Mouse (Mus musculus) heart, adult 11 months (tissue): ENCODE data around the gene Plxdc1.
A peak's percentile ranks its signal among the peaks of the same experiment; 100 is the strongest.

Experiments
- DNase-seq: peaks from one replicate; pipeline ENCODE4 v3.0.0; 2022

Gene Plxdc1

DNA sequence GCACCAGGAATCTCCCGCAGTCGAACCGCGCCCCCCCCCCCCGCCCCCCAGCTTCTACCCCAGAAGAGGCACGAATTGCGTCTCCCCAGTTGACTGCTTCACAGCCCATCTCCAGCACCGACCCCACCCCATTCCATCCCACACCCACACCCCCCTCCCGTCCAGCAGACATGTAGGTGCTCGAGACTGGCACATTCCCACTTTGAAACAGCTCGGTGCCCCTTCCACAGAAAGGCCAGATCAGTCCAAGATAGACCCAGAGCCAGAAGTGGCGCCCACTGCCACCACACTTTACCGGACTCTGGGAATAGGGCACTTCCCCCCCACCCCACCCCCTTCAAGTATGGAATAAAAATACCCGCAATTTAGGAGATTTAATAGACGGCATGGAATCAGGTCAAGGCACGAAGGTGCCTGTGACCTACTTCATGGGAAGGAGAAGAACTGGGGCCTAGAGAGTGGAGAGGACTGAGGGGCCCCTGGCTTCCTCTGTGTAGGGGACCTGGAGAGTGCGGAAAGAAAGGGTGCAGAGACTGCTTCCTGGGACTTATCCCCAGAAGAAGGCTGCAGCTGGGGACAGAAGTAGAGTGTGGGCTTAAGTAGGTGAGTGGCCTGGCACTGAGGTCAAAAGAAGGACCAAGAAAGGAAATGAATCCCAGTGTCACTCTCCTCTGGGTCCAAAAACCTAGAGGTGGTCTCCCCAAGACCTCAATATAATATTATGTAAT lies 658 bp upstream of the Plxdc1 start:
- DNase-seq: peak; percentile 95

DNA sequence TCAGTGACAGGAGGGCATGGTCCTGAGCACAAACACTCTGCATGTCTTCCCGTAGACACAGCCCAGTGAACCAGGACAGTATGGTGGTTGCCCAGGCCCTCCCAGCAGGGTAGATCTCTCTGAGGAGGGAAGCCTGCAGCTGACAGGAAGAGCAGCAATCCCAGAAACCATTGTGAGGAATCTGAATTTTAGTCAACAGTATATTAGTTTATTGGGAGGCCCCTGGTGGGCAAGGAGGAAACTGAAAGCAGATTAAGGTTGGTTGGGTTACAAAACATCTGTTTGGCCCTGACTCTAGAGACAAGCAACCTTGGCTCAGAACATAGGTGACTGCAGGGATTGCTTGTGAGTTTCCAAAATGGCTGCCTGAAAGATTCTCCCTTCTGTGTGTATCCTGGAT lies 2.3 kb downstream of the Plxdc1 start:
- DNase-seq: no peak

DNA sequence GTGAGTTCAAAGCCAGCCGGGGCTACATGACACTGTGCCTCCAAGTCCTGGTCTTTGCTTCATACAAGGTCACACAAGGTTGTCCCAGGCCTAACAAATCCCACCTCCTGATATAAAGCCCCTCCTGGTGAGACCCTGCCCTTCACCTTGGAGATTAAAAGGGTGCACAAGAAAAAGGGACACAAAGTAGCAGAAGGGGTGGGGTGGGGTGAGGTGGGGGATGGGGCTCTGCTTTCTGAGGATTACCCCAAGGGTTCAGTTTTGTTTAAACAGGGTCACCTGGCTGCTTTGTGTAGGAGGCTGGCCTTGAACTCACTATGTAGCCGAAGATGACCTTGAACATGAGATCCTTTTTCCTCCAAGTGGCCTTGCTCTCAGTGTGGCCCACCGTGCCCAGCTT lies 2.7 kb downstream of the Plxdc1 start:
- no peak for DNase-seq

DNA sequence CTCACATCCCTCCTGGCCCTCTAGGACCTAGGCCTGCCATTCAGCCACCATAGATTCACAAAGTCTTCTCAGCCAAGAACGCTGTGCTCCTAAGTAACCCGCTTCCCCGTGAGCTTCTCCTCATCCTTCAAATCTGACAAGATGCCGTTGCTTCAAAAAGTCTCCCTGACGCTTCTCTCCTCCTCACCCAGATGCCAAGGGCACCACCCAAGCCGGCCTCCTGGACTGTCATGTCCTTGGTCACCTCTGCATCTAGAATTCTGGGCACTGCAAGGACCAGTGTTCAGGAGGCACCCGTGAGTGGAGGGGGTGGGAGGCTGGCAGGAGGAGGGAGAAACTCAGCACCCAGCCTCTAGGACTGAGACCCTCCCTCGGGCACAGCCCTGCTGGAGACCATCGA lies 3.5 kb downstream of the Plxdc1 start:
- DNase-seq: no peak

DNA sequence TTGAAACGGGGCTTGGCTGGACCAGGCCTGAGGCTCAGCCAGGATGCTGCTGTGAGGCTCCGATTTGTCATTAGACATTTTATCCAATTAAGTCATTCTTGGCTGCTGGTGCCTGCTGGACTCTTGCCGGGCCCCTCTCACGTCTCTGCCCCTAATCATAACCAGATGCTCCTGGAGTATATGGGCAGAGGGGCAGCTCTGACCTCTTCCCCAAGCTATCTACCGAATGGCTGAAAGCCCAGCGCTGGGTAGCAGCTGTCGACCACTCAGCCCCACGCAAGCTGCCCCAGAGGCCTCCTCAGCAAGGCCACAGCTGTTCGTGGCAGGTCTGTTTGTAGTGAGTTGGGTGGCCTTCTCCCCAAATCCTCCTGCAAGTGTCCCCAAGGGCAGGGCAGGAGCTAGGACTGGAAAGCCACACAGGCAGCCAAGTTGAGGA lies 5.7 kb downstream of the Plxdc1 start:
- peak; percentile 98 for DNase-seq

DNA sequence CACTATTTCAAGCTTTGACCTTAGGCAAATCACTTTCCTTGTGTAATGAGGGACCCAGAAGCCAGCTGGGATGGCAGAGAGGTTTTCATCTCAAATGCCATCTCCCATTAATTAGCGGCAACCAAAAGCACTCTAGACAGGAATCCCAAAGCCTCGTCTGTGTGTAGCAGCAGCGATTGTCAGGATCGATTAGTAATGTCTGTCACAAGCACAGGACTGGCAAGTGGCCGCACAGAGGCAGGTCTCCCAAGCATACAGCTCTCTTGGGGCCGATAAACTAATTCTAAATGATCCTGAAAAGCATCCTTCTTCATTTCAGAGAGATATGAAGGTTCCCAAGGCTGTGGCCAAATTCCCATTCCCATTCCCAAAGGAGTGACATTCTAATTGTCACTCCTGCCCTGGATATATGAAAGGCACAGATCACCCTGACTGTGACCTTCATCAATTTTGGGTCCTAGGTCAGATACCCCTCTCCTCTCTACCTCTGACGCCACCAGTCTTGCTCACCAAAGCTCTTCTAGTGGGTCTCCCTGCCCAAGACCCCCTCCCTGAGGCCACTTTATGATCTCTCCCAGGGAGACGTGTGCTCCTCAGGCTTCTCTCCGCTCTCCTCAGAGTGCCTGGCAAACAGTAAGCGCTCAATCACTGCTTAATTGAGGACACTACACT lies 6.3 kb downstream of the Plxdc1 start:
- peak; percentile 95 for DNase-seq

DNA sequence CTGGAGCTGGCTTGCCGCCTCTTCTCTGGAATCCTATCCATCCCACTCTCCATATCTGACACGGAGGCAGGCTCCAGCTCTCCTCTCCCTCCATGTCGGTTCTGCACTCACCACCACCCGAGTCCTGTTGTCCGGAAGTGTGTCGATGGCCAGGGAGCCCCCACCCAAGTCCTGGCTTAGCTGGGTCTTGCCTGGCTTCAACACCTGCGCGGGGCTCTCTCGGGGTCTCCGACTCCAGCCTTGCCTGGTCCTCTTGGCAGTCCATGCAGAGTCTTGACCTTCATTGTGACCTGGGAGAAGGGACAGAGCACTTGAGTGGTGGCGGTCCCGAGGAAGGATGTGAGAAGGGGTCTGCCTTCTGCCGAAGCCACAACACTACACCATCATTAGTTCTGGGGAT lies 7.9 kb downstream of the Plxdc1 start:
- peak; percentile 91 for DNase-seq

DNA sequence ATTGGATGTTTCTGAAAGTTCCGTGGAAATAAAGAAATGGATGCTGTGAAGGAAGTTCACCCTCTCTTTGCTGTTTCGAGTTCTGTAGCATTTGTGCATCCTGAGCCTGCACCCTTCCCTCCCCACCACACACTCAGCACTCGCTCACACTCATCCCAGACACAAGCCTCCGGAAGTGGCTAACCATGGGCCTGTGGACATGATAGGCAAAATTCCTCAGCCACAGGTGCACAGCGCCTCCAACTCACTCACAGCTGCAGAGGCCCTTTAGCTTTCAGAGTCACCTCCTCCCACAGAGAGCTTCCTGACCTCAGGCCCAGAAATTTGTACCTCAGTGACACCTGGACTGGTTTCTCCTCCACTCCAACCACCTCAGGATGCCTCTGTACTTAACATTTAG lies 8.4 kb downstream of the Plxdc1 start:
- DNase-seq: no peak

DNA sequence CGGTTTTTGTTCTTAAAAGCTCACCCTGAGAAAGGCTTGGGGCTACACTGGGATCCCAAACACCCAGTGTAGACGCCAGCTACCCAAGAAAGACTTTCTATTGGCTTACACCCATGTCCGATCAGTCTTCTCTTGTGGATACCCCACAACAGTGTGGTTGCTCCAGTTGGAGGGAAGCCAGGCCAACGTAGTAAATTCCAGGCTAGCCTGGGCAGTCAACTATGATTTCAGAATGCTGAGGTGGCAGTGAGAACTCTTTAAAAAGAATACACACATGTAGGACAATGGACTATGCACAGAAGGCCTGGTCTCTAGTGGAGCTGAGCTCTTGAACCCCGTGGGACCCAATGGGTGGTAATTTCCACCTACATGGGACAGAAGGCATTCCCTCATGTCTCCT lies 11.5 kb downstream of the Plxdc1 start:
- no peak for DNase-seq

DNA sequence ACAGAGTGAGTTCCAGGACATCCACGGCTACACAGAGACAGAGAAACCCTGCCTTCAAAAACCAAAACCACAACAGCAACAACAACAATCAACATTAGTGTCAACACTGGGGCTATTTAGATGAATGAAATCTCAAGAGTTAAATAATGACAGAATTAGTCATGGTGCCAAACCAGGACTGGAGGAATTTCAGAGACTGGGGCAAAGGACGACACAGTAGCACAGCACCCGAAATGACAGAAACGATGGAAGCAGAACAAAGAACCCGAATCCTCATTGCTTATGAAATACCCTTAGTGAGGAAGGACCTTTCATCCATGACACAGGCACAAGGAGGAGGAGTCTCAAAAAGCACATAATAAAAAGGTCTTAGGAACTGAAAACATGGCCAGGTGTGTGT lies 12.1 kb downstream of the Plxdc1 start:
- DNase-seq: no peak

DNA sequence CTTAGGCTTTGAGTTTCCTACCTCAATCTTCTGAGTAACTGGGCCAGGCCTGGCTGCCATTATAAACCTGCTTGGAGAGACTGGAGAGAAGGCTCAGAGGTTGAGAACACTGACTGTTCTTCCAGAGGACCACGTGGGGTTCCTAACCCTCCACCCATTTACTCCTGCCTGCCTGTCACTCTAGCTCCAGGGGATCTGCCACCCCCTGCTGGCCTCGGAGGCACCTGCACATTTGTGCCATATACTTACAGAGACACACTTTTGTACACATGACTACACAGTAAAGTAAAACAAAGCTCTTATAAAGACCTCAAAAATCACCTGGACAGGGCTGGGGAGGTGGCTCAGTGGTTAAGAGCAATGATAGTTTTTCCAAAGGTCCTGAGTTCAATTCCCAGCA lies 13.8 kb downstream of the Plxdc1 start:
- peak; percentile 81 for DNase-seq

DNA sequence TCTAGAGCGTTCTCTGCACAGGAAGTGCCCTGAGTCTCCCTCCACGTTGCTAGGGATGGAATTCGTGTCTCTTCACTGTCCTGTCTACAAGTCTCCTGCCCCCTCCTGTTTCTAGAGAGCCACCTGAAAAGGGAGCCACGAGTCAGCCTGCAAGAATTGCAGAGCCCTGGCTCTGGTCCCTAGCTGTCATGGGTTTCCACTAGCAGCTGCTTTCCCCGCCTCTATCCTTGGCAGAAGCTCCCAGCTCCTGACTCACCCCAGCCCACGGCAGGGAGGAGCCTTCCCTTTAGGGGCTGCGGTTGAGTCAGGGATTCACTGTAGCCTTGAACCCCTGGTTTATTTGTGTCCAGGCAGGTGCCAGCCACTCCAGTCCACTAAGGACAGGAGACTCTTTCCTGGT lies 15.0 kb downstream of the Plxdc1 start:
- peak; percentile 98 for DNase-seq

DNA sequence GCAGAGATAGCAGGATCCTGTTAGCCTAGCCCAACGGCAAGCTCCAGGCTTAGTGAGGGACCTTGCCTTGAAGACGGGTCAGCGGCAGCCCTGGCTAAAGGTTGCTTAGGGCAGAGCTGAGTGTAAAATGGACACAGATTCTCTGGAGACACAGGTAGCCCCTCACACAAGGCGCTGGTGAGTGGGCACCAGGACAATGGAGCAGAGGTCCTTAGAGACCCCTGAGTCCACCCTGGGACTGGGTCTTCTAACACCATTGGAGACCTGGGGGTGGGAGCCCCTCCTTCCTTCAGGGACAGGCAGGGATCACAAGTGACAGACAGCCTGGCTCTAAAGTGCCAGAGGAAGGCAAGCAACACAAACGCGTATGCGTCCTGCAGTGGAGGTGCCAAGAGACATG lies 15.5 kb downstream of the Plxdc1 start:
- DNase-seq: peak; percentile 92

DNA sequence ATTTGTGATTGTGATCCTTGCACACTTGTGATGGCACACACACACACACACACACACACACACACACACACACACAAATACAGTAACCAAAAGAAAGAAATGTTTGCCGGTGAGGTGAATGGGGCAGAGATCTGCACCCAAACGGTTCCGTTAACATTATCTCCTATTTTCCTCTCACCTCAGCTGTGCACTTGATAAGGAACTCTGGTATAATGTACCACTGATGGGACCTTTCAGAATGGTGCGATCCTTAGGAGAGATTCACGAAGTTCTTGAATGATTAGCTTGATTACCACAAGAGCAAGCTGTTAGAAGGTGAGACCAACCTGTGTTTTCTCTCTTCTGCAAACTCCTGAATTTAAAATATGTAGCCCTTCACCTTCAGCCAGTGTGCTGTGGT lies 17.9 kb downstream of the Plxdc1 start:
- no peak for DNase-seq

DNA sequence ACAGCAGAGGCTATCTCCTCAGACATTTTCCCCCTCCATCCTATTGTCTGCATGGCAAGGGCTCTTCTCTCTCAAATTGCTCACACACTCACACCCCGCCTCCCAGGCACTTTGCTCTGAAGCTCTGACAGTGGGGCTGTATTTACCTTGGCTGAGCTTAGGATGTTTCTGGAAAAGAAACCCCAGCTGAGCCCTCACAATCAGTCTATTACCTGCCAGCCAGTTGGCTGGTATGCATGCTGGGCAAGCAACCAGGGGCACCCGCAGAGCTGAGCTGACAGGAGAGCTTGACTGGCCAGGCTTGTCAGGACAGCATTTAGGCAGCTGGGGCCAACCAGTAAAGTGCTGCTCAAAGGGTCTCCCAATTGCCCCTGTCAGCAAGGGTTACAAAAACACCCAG lies 19.1 kb downstream of the Plxdc1 start:
- peak; percentile 97 for DNase-seq

DNA sequence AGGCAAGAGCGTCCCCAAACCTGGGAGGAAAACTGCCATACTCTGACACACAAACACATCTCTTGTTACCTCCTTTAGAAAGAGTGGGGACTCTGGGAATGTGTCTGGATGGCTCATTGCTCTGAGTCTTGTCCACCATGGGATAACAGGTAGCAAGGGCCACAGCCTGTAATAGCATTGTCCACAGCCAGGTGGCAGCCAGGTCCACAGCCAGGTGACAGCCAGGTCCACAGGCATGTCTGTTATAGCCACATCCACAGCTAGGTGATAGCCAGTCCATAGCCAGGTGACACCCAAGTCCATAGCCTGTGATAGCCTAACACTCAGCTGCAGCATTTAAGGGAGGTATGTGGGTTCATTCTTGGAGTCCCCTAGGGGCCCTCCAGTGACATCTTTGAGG lies 25.3 kb downstream of the Plxdc1 start:
- DNase-seq: no peak

DNA sequence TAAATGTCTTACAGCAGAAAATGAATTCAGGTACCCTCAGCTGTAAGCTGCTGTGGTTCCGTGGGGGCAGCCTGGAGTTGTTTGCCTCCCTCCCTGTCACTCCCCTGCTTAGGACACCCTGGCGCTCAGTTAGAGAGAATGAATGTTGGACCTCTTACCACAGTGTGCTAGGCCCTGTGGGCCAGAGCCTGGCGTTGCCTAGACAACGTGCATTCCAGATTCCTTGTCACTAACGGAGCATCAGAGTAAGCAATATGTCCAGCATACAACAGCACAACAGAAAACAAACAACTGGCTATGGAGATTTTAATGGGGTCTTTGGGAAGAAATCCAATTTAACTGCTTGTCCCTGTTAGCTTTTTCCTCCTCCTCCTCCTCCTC lies 27.0 kb downstream of the Plxdc1 start:
- DNase-seq: no peak

DNA sequence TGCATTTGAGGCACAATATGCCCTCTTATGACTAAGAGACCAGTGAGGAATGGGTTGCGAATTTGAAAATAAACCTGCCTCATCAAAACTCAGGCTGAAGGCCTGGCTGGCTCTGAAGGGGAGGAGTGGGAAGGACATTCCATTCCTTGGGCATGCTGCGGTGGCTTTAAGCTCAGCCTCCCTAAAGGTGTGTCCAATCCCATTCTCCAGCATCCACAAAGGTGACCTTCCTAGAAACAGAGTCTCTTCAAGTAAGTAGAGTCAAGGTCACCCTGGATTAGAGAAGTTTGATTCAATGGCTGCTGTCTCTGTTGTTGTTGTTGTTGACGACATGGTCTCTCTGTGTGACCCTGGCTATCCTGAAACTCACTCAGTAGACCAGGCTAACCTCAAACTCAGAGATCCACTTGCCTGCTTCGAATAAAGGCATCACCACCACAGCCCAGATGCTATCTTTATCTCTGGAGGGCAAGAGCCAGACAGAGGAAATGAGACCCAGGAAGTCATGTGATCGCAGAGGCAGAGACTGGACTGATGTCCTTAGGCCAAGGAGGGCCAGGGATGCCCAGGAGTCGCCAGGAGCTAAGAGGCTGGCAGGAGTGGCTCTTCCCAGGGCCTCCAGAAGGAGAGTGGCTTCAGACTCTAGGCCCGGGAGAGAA lies 27.5 kb downstream of the Plxdc1 start:
- DNase-seq: no peak

DNA sequence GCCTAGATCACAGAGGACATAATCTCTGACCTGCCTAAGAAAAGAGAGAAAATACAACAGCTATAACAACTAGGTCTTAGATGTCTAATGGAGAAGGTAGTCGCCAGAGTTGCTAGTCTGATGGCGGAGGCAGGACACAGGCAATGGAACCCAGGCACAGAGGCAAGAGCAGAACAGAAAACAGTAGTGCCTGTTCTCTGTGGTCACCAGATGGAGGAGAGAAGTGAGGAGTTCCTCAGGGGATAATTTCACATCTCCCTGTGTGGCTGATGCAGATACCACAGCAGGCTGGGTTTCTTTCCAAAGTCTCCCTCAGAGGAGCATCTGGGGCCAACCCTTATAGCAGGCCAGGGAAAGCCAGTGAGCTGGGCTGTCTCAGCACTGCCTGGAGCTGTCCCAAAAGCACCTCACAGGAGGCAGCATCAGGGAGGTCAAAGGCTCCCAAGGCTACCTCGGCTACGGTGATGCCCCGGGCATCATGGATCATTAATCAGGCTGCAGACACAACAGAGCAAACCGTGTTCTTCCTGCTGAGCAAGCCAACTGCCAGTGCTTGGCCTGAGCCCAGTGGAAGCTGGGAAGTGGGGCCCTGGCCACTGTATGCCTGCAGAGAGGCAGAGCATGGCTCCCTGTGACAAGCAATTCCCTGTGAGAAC lies 29.2 kb downstream of the Plxdc1 start:
- DNase-seq: no peak

DNA sequence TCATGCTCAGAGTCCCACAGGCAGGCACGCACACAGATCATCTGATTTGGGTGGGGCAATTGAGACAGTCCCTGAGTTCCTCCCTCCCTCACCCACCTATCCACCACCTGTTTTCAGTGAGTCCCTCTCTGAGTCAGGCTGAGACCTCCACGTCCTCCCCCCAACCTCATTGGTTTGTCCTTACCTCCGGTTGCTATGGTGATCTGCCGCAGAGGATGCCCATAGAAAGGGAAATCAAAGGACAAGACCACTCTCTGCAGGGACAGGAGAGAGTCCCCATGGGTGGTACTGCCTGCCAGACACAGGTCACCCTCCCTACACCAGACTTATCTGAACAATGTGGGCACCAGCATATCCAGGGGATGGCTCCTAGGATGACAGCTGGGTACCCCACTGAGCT lies 30.3 kb downstream of the Plxdc1 start:
- DNase-seq: no peak

DNA sequence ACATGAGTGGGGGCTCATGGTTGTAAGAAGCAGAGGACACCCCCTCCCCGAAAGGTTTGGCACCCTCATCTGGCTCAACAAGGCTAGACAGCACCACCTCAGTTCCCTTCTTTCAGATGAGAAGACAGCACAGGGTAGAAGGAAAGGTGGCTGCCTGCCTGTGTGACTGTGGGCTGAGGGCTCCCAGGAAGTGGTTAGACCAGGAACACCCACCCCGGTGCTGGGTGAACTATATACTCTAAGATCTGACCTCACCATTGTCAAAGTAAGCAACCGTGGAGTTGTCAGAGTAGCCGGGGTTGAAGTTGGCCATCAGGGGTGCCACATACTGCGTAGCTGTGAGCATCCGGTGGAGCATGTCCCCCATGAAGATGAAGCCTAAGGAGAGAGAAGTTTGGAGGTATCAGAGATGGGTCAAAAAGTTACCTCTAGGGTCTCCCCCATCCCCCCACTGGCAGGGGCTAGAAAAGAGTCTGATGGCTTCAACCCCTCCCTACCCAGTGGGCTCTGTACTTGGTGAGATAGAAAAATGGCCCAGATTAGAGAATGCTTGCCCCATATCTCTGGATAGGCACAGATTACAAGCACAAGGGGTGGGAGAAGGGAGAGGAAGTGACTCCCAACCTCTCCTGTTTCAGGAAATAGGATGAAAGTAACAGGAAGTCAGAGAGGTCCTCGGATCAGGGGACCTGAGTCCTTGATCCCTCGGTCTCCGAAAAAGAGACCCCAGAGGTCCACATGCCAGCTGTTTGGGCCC lies 30.9 kb downstream of the Plxdc1 start:
- DNase-seq: no peak

DNA sequence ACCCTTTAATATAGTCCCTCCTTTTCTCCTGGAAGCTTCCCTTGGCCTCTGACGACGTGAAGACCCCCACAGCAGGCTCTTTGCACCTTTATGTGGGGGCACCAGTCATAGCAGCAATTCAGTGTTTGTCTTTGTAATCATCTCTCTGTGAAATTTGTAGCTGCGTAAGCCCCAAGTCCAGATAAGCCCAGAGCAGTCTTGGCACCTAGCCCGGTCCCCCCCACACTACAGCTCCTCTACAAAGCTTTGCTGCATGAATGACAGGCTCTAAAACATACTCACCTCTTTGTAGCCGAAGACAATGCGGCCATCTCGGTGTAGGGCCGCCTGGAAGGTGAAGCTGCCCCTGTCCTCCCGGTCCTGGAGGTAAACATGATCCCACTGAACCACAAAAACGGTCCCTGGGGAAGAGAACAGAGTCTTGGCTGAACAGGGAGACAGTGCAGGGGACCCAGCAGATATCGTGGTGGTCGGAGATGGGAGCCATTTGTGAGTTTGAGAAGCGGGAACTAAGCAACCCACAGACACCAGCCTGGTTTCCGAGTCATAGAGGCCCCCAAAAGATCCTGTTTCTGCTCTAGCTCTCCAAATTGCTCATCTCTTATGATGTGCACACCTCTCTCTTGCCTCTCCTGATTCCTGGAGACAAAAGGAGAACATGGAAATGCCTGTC lies 31.6 kb downstream of the Plxdc1 start:
- no peak for DNase-seq

DNA sequence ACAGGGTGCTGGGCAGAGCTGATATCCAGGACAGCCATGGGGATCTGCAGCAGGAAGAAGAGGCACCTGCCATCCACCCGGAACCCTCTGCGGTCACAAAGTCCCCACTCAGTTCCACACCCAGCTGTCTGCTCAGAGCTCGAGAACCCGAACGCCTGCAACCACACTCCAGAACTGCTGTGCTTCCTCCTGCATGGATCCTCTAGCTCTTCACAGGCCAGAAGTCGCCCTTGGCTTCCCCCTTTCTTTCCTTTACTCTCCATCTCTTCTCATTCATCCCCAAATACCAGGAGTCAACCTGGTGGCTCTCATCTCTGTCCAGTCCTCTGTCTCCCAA lies 32.3 kb downstream of the Plxdc1 start:
- DNase-seq: no peak
